In genomic region chr16:91946261-91946660, GRCm38 (mm10) we compare ENCODE assay signal across 27 mouse cellular contexts.
DNase-seq lines count a peak whose midpoint lies in the region; ATAC-seq lines count a peak whose summit lies in the region.
"Had no signal": no experiment of that assay in that cellular context is flagged by ENCODE, and none has a peak within 500 bp of the region (broad histone marks: within the 10 kb centered on the region; RNA-seq: fewer than 3 reads in every experiment).

No protein-coding gene starts in this region.

- no peak overlapping the region for H3K4me2 ChIP-seq in intestine, embryonic 14.5 days (ENCODE audit: low read length)
- H3K4me2 ChIP-seq in intestine, embryonic 15.5 days (replicated peaks), result no peak overlapping the region
- no peak overlapping the region for H3K4me2 ChIP-seq in midbrain, embryonic 11.5 days
- no peak overlapping the region for H3K4me2 ChIP-seq in midbrain, embryonic 14.5 days (ENCODE audit: low read length)
- H3K4me2 ChIP-seq: embryonic facial prominence, embryonic 13.5 days; forebrain, embryonic 12.5 days; heart, embryonic 13.5 days; hindbrain, embryonic 13.5 days had no signal

- no peak for ATAC-seq in intestine, embryonic 14.5 days (replicated peaks; ENCODE audit: low FRiP score, low TSS enrichment, low read depth)
- ATAC-seq in intestine, embryonic 15.5 days, result no peak
- no peak for ATAC-seq in midbrain, embryonic 11.5 days (ENCODE audit: low FRiP score)
- no peak for ATAC-seq in midbrain, embryonic 14.5 days (ENCODE audit: low FRiP score, low TSS enrichment)
- ATAC-seq: hindbrain, embryonic 16.5 days; intestine, postnatal 0 days; Patski had no signal

- intact Hi-C loops in heart, postnatal 25 days (cut with DNase I), result no loop called here

- no peaks in the 10 kb centered on the region for H3K4me1 ChIP-seq in intestine, embryonic 14.5 days (replicated peaks; ENCODE audit: control insufficient read depth, insufficient read depth, low read length)
- H3K4me1 ChIP-seq in intestine, embryonic 15.5 days (replicated peaks), result no peaks in the 10 kb centered on the region
- H3K4me1 ChIP-seq in midbrain, embryonic 11.5 days (ENCODE audit: control insufficient read depth, insufficient read depth, low read length), result no peaks in the 10 kb centered on the region
- H3K4me1 ChIP-seq in midbrain, embryonic 14.5 days (ENCODE audit: control insufficient read depth, insufficient read depth, low read length), result no peaks in the 10 kb centered on the region
- H3K4me1 ChIP-seq: embryonic facial prominence, embryonic 10.5 days; embryonic facial prominence, embryonic 13.5 days; forebrain, embryonic 12.5 days; heart, embryonic 13.5 days; hindbrain, embryonic 10.5 days; hindbrain, embryonic 13.5 days had no signal

- H3K9ac ChIP-seq in intestine, embryonic 14.5 days (ENCODE audit: low read length), result no peak overlapping the region
- no peak overlapping the region for H3K9ac ChIP-seq in intestine, embryonic 15.5 days
- H3K9ac ChIP-seq in midbrain, embryonic 11.5 days (ENCODE audit: low read length), result no peak overlapping the region
- no peak overlapping the region for H3K9ac ChIP-seq in midbrain, embryonic 14.5 days (replicated peaks; ENCODE audit: low read length)
- H3K9ac ChIP-seq: embryonic facial prominence, embryonic 13.5 days; forebrain, embryonic 12.5 days; forebrain, embryonic 15.5 days; heart, embryonic 13.5 days; hindbrain, embryonic 13.5 days had no signal

- no peaks in the 10 kb centered on the region for H3K9me3 ChIP-seq in intestine, embryonic 14.5 days (ENCODE audit: control insufficient read depth, low read length)
- no peaks in the 10 kb centered on the region for H3K9me3 ChIP-seq in intestine, embryonic 15.5 days
- no peaks in the 10 kb centered on the region for H3K9me3 ChIP-seq in midbrain, embryonic 11.5 days (ENCODE audit: control insufficient read depth, low read length)
- H3K9me3 ChIP-seq in midbrain, embryonic 14.5 days (ENCODE audit: control insufficient read depth, low read length), result no peaks in the 10 kb centered on the region
- H3K9me3 ChIP-seq: embryonic facial prominence, embryonic 10.5 days; embryonic facial prominence, embryonic 13.5 days; forebrain, embryonic 12.5 days; forebrain, embryonic 15.5 days; heart, embryonic 13.5 days; hindbrain, embryonic 10.5 days; hindbrain, embryonic 13.5 days had no signal

- 85% methylated on average over 10 of the region's 10 CpGs for WGBS in intestine, embryonic 14.5 days
- 84% methylated on average over 10 of the region's 10 CpGs for WGBS in intestine, embryonic 15.5 days
- 86% methylated on average over 10 of the region's 10 CpGs for WGBS in midbrain, embryonic 11.5 days
- 92% methylated on average over 10 of the region's 10 CpGs for WGBS in midbrain, embryonic 14.5 days

- H3K27ac ChIP-seq in intestine, embryonic 14.5 days (ENCODE audit: low read depth), result no peak overlapping the region
- H3K27ac ChIP-seq in intestine, embryonic 15.5 days, result no peak overlapping the region
- H3K27ac ChIP-seq in midbrain, embryonic 11.5 days (ENCODE audit: low read depth, low read length), result no peak overlapping the region
- H3K27ac ChIP-seq in midbrain, embryonic 14.5 days (replicated peaks; ENCODE audit: low read depth, low read length), result no peak overlapping the region
- H3K27ac ChIP-seq: embryonic facial prominence, embryonic 10.5 days; embryonic facial prominence, embryonic 13.5 days; forebrain, embryonic 12.5 days; heart, embryonic 13.5 days; hindbrain, embryonic 10.5 days; hindbrain, embryonic 13.5 days had no signal

- no peaks in the 10 kb centered on the region for H3K27me3 ChIP-seq in intestine, embryonic 14.5 days (replicated peaks; ENCODE audit: control insufficient read depth, insufficient read depth, low read length)
- no peaks in the 10 kb centered on the region for H3K27me3 ChIP-seq in intestine, embryonic 15.5 days (replicated peaks)
- no peaks in the 10 kb centered on the region for H3K27me3 ChIP-seq in midbrain, embryonic 11.5 days (ENCODE audit: control insufficient read depth, insufficient read depth, low read length)
- no peaks in the 10 kb centered on the region for H3K27me3 ChIP-seq in midbrain, embryonic 14.5 days (ENCODE audit: control insufficient read depth, insufficient read depth, low read length)
- H3K27me3 ChIP-seq: embryonic facial prominence, embryonic 13.5 days; forebrain, embryonic 12.5 days; forebrain, embryonic 15.5 days; heart, embryonic 13.5 days; hindbrain, embryonic 13.5 days; Patski had no signal

- H3K4me3 ChIP-seq in intestine, embryonic 14.5 days (ENCODE audit: low read depth, low read length), result no peak overlapping the region
- no peak overlapping the region for H3K4me3 ChIP-seq in intestine, embryonic 15.5 days (replicated peaks)
- H3K4me3 ChIP-seq in midbrain, embryonic 11.5 days (ENCODE audit: low read depth, low read length), result no peak overlapping the region
- no peak overlapping the region for H3K4me3 ChIP-seq in midbrain, embryonic 14.5 days (replicated peaks; ENCODE audit: low read depth, low read length)
- H3K4me3 ChIP-seq: embryonic facial prominence, embryonic 10.5 days; embryonic facial prominence, embryonic 13.5 days; erythroblast, embryonic 14.5 days; forebrain, embryonic 12.5 days; forebrain, embryonic 15.5 days; heart, embryonic 13.5 days; hindbrain, embryonic 10.5 days; hindbrain, embryonic 13.5 days had no signal

- peak; percentile 90 for DNase-seq in heart, adult 11 months
- DNase-seq in heart, postnatal 25 days (ENCODE audit: low spot score), result no peak
- peak; percentile 42 for DNase-seq in intestine, embryonic 14.5 days (ENCODE audit: low spot score)
- peak; percentile 79 for DNase-seq in midbrain, embryonic 11.5 days (ENCODE audit: low spot score, missing footprints)
- no peak for DNase-seq in midbrain, embryonic 14.5 days
- DNase-seq: adrenal gland, postnatal 10 days; adrenal gland, postnatal 36 days; B cell, adult 2 months; cerebellum, adult 18-20 months; cerebellum, adult 9-11 months; cerebellum, postnatal 36 days; embryo, embryonic 11 days; gastrocnemius, postnatal 25 days; heart, postnatal 36 days had no signal

- no peaks in the 10 kb centered on the region for H3K36me3 ChIP-seq in intestine, embryonic 14.5 days (ENCODE audit: control insufficient read depth, insufficient read depth, low read length)
- H3K36me3 ChIP-seq in intestine, embryonic 15.5 days, result no peaks in the 10 kb centered on the region
- no peaks in the 10 kb centered on the region for H3K36me3 ChIP-seq in midbrain, embryonic 11.5 days (ENCODE audit: control insufficient read depth, insufficient read depth, low read length)
- no peaks in the 10 kb centered on the region for H3K36me3 ChIP-seq in midbrain, embryonic 14.5 days (ENCODE audit: control insufficient read depth, insufficient read depth, low read length)
- H3K36me3 ChIP-seq: embryonic facial prominence, embryonic 10.5 days; embryonic facial prominence, embryonic 13.5 days; forebrain, embryonic 12.5 days; forebrain, embryonic 15.5 days; G1E; heart, embryonic 13.5 days; hindbrain, embryonic 10.5 days; hindbrain, embryonic 13.5 days had no signal

Comparison
In these comparisons a context has a peak if more than half of its experiments do, and no peak if none do; other contexts are left out.
1. DNase-seq: peak in heart, adult 11 months (single experiment), intestine, embryonic 14.5 days (single experiment) and midbrain, embryonic 11.5 days (single experiment); none in heart, postnatal 25 days (single experiment) and midbrain, embryonic 14.5 days (single experiment).